Mouse (Mus musculus) activated CD4-positive, CD25-positive, alpha-beta regulatory T cell, adult 4 months (primary cell): ENCODE data around the gene Drd4. TPM values are rescaled to one million over a fixed set of nuclear protein-coding genes. Genes with fewer than 3 reads are reported as not detected.
A peak's percentile ranks its signal among the peaks of the same experiment; 100 is the strongest.

Experiments used
- ATAC-seq: one replicate; pipeline ENCODE4 v1.8.0; 2017
- polyA plus RNA-seq, 2 experiments: library from polyadenylated mRNA; unstranded; fragments of 100-300 nt; shearing (Covaris generic); gene quantifications; one replicate each; pipeline ENCODE4 v1.2.1; 2017

Gene Drd4
- polyA plus RNA-seq, 2 experiments from 2014 or later = not detected

GRCm38 (mm10) chr7:141292583-141293388 is 980 bp downstream of the Drd4 start:
- ATAC-seq = no peak

GRCm38 (mm10) chr7:141293852-141294471 is 2.2 kb downstream of the Drd4 start:
- ATAC-seq = no peak

GRCm38 (mm10) chr7:141294479-141294878 is 2.7 kb downstream of the Drd4 start:
- no peak for ATAC-seq

- ATAC-seq = no peak
These were observed 6.3 kb downstream of the Drd4 start for GRCm38 (mm10) chr7:141297926-141298650.

GRCm38 (mm10) chr7:141299175-141299574 is 7.4 kb downstream of the Drd4 start:
- no peak for ATAC-seq

GRCm38 (mm10) chr7:141301386-141301785 is 9.6 kb downstream of the Drd4 start:
- ATAC-seq = no peak

GRCm38 (mm10) chr7:141302702-141303268 is 11.0 kb downstream of the Drd4 start:
- ATAC-seq = peak; percentile 98

GRCm38 (mm10) chr7:141304537-141304936 is 12.7 kb downstream of the Drd4 start:
- no peak for ATAC-seq

- ATAC-seq = no peak
These were observed 22.6 kb downstream of the Drd4 start for GRCm38 (mm10) chr7:141314416-141314815.

- ATAC-seq = no peak
These were observed 23.3 kb downstream of the Drd4 start for GRCm38 (mm10) chr7:141315076-141315475.

- peak; percentile 90 for ATAC-seq
These were observed 24.2 kb downstream of the Drd4 start for GRCm38 (mm10) chr7:141315974-141316373.

GRCm38 (mm10) chr7:141317619-141318132 is 25.9 kb downstream of the Drd4 start:
- no peak for ATAC-seq

- ATAC-seq = no peak
These were observed 27.6 kb downstream of the Drd4 start for GRCm38 (mm10) chr7:141319446-141319845.

- no peak for ATAC-seq
These were observed 32.9 kb downstream of the Drd4 start for GRCm38 (mm10) chr7:141324686-141325085.

- peak; percentile 9 for ATAC-seq
These were observed 35.0 kb downstream of the Drd4 start for GRCm38 (mm10) chr7:141326546-141327446.

GRCm38 (mm10) chr7:141327469-141328372 is 35.9 kb downstream of the Drd4 start, which contains the start of the genes Deaf1 and Tmem80:
TSS of gene Deaf1 (minus strand) at chr7:141327690.
TSS of gene Tmem80 (plus strand) at chr7:141327739.
- peak; percentile 87 for ATAC-seq

- ATAC-seq = no peak
These were observed 36.7 kb downstream of the Drd4 start for GRCm38 (mm10) chr7:141328373-141328990.

- no peak for ATAC-seq
These were observed 38.9 kb downstream of the Drd4 start for GRCm38 (mm10) chr7:141330706-141331105.

- no peak for ATAC-seq
These were observed 40.2 kb downstream of the Drd4 start for GRCm38 (mm10) chr7:141331990-141332389.

- ATAC-seq = no peak
These were observed 43.3 kb downstream of the Drd4 start for GRCm38 (mm10) chr7:141335044-141335579.
